17 mouse cellular contexts compared by ENCODE assay signal in the genomic region with DNA sequence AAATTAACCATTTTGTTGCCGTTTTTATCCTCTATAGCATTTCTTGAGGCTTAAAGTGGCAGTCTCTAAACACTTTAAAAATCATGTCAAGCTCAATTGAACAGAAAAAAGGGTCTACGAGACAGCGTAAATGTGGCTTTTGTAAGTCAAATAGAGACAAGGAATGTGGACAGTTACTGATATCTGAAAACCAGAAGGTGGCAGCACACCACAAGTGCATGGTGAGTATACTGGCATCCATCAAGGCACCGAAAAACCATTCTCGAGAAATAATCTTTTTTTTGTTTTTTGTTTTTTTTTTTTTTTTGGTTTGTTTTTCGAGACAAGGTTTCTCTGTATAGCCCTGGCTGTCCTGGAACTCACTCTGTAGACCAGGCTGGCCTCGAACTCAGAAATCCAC. TPM values are rescaled to one million over a fixed set of nuclear protein-coding genes. Genes with fewer than 3 reads are reported as not detected.
A peak's percentile ranks its signal among the peaks of the same experiment; 100 is the strongest.
DNase-seq lines count a peak whose midpoint lies in the region; ATAC-seq and TF ChIP-seq lines count a peak whose summit lies in the region.
"Had no signal": no experiment of that assay in that cellular context is flagged by ENCODE, and none has a peak within 500 bp of the region (broad histone marks: within the 10 kb centered on the region; RNA-seq: fewer than 3 reads in every experiment).

No protein-coding gene starts in this region.

- H3K4me3 ChIP-seq in forebrain, postnatal 0 days (ENCODE audit: low read depth, low read length) = no peak overlapping the region
- no peak overlapping the region for H3K4me3 ChIP-seq in forebrain, embryonic 15.5 days
- no peak overlapping the region for H3K4me3 ChIP-seq in layer of hippocampus, adult 2 months
- H3K4me3 ChIP-seq: midbrain, embryonic 12.5 days; neural tube, embryonic 13.5 days had no signal

- H3K4me2 ChIP-seq in forebrain, postnatal 0 days (ENCODE audit: low read depth) = no peak overlapping the region
- no peak overlapping the region for H3K4me2 ChIP-seq in forebrain, embryonic 15.5 days (replicated peaks)
- H3K4me2 ChIP-seq: midbrain, embryonic 12.5 days; neural tube, embryonic 13.5 days had no signal

- no peaks in the 10 kb centered on the region for H3K36me3 ChIP-seq in forebrain, postnatal 0 days (ENCODE audit: insufficient read depth)
- no peaks in the 10 kb centered on the region for H3K36me3 ChIP-seq in forebrain, embryonic 15.5 days
- H3K36me3 ChIP-seq: neural tube, embryonic 13.5 days had no signal

- peak; percentile 32 for TF ChIP-seq CTCF in forebrain, postnatal 0 days (IDR thresholded peaks at IDR 0.05; ENCODE audit: low read depth)
- TF ChIP-seq CTCF in layer of hippocampus, adult 2 months (conservative IDR thresholded peaks at IDR 0.05) = peak; percentile 66

- no peak overlapping the region for H3K9ac ChIP-seq in forebrain, postnatal 0 days
- no peak overlapping the region for H3K9ac ChIP-seq in forebrain, embryonic 15.5 days (replicated peaks)
- H3K9ac ChIP-seq: midbrain, embryonic 12.5 days; neural tube, embryonic 13.5 days had no signal

- no peaks in the 10 kb centered on the region for H3K9me3 ChIP-seq in forebrain, postnatal 0 days (ENCODE audit: low read length)
- H3K9me3 ChIP-seq in forebrain, embryonic 15.5 days = no peaks in the 10 kb centered on the region
- H3K9me3 ChIP-seq: midbrain, embryonic 12.5 days; neural tube, embryonic 13.5 days had no signal

- WGBS in forebrain, postnatal 0 days = 57% methylated on average over 7 of the region's 7 CpGs
- WGBS in forebrain, embryonic 15.5 days = 54% methylated on average over 7 of the region's 7 CpGs

- H3K27ac ChIP-seq in forebrain, postnatal 0 days (ENCODE audit: low read depth, low read length) = no peak overlapping the region
- H3K27ac ChIP-seq in forebrain, embryonic 15.5 days (replicated peaks) = no peak overlapping the region
- H3K27ac ChIP-seq in layer of hippocampus, adult 2 months = no peak overlapping the region
- H3K27ac ChIP-seq: midbrain, embryonic 12.5 days; neural tube, embryonic 13.5 days had no signal

- no peaks in the 10 kb centered on the region for H3K4me1 ChIP-seq in forebrain, postnatal 0 days (ENCODE audit: insufficient read depth)
- H3K4me1 ChIP-seq in forebrain, embryonic 15.5 days = 0 out of 2 replicates have a peak, but pooled peaks cover 5% of the 10 kb centered on the region

- no peak for DNase-seq in forebrain, postnatal 0 days
- no peak for DNase-seq in layer of hippocampus, adult 2 months (ENCODE audit: low spot score in 2 of 2)
- no peak for DNase-seq in layer of hippocampus, adult 9-10 months (ENCODE audit: low spot score)
- DNase-seq in 3T3-L1 (ENCODE audit: low read depth, low spot score) (peak; percentile 32), NIH3T3 (ENCODE audit: low read depth) (peak; percentile 33)
- DNase-seq in urinary bladder, postnatal 25 days (ENCODE audit: low spot score) = no peak
- DNase-seq in frontal cortex, postnatal 14 days (ENCODE audit: low spot score in 2 of 2) = no peak
- DNase-seq: adrenal gland, adult 2 months; cerebellum, adult 9-11 months; heart, adult 11 months; heart, postnatal 10 days; liver; lung, postnatal 4 days had no signal

- H3K27me3 ChIP-seq in forebrain, postnatal 0 days (ENCODE audit: insufficient read depth, low read length) = no peaks in the 10 kb centered on the region
- H3K27me3 ChIP-seq in forebrain, embryonic 15.5 days = no peaks in the 10 kb centered on the region
- H3K27me3 ChIP-seq: midbrain, embryonic 12.5 days; neural tube, embryonic 13.5 days had no signal

- no peak for ATAC-seq in forebrain, postnatal 0 days
- ATAC-seq in forebrain, embryonic 15.5 days (replicated peaks) = no peak
- ATAC-seq: inflammation-experienced regulatory T-cells, adult 6 months had no signal

RNA-seq across cellular contexts. Expression of gene Phf6, which starts 4.5 kb away (rescaled TPM):
- 48.7 and 54.6 TPM in 2 replicates for total RNA-seq in forebrain, postnatal 0 days (2014; rRNA removed)
- polyA plus RNA-seq in forebrain, postnatal 0 days (2015; fragmentation: Nextera tagmentation; extraction: Ambion mirVana) = 38.3 and 43.7 TPM in 2 replicates
- polyA plus RNA-seq in forebrain, embryonic 15.5 days (2015; fragmentation: Nextera tagmentation; extraction: Ambion mirVana) = 94.6 and 97.5 TPM in 2 replicates
- total RNA-seq in layer of hippocampus, adult 2 months (2021) = 10 to 100 TPM; 19.5 to 19.9 TPM

Comparison
In these comparisons a context has a peak if more than half of its experiments do, and no peak if none do; other contexts are left out.
1. DNase-seq: peak in 3T3-L1 (single experiment) and NIH3T3 (single experiment); none in forebrain, postnatal 0 days (single experiment), layer of hippocampus, adult 2 months (0 of 2), layer of hippocampus, adult 9-10 months (single experiment), urinary bladder, postnatal 25 days (single experiment) and frontal cortex, postnatal 14 days (0 of 2).